Mouse (Mus musculus) cerebellum, adult 9-10 months (tissue): ENCODE data around the gene Nudt14.

Experiments used
- DNase-seq: peaks from one replicate; pipeline ENCODE4 v3.0.0; 2022

Nudt14 gene

DNA sequence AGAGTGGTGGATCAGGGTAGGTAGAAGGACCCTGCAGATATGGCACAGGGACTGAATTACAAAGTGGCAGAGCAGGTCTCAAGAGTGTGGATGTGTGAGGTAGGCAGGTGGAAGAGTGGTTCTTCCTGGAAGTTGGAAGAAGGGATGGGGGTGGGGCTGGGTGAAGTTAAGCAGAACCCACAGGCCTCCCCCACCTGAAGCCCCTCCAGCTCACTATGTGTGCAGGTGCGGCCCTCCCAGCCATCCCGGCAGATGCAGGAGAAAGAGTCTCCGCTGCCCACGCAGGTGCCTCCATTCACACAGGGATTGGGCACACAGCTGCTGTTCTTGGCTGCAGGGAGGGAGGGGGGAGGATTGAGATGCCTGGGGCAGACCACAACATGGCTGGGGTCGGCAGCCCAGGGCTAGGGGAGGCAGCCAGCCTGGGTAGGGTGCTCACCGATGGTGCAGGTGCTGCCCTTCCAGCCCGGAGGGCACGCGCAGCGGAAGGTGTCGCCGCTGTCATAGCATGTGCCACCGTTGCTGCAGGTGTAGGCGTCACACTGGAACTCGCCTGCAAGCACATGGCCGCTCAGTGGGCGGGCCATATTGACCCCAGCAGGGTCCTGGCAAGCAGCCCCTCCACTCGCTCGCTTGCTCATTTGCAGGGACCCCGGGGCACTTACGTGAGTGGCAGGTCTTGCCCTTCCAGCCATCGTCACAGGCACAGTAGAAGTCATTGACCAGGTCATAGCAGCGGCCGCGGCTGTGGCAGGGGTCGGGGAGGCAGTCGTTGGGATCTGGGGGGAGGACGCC, 28.8 kb downstream of the Nudt14 start:
- peak; percentile 44 for DNase-seq

DNA sequence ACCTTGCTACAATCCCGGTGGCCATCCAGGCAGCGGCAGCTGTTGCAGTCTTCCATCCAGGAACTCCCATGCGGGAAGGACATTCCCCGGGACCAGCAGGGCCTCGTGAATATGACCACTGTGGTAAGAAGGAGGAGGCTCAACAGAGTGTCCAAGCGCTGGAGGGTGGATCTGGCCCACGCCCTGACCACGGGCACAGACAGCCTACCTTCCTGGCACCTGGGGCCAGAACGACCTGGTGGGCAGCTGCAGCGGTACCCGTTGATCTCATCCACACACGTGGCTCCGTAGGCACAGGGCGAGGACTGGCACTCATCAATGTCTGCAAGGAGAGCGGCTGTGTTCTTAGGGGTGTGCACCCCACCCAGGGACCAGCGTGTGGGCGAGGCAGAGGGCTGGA, 30.2 kb downstream of the Nudt14 start:
- DNase-seq: no peak

DNA sequence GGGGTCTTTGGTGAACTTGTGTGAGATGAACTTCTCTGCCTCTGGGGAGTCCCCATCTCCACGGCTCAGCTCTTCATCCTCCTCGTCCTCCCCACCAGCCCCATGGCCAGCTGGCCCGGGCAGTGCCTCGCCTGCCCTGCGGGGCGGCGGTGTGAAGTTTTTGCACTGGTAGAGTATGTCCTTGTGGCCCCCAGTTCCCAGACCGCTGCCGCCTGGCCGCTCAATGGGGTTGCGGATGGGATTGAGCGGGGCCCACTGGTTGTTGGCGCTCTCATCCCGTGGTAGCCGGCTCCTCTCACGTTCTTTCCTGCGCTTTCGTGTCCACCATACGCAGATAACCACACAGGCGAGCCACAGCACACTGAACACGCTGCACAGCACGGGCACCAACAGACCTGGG, 32.9 kb downstream of the Nudt14 start:
- no peak for DNase-seq

DNA sequence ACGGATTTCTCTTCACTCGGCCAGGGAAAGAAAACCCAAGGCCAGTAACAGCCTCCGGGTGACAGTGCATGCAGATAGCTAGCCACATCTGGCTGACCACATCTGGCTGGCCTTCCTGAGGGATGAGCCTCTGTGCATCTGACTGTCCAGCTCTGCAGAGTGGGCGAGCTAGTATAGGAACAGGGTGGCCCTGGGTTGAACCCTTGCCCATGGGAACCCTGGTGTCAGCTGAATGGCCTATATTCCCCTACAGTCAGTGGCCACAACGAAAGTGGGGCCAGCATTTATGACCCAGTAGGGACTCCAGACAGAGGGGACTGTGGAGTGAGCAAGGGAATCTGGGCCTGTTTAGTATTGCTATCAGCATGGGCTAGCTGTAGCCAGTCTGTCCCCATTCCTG, 36.9 kb downstream of the Nudt14 start:
- no peak for DNase-seq

DNA sequence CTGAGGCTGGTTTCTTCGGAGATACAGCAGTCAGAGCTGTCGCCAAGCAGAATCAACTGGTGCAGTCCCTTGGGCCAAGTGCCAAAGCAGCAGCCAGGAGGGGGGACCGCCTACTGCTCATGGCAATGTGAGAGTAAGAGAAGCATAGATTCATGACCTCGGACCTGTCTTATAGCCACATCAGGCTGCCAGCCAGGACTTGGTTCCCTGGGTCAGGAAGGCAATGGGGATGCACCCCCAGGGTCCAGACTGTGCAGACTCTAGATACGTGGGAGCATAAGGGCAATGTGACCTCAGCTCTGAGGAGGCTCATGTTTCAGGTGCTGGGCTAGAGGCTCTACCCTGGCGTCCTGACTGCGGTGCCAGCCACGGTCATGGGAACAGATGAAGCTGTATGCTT, 38.0 kb downstream of the Nudt14 start:
- no peak for DNase-seq

DNA sequence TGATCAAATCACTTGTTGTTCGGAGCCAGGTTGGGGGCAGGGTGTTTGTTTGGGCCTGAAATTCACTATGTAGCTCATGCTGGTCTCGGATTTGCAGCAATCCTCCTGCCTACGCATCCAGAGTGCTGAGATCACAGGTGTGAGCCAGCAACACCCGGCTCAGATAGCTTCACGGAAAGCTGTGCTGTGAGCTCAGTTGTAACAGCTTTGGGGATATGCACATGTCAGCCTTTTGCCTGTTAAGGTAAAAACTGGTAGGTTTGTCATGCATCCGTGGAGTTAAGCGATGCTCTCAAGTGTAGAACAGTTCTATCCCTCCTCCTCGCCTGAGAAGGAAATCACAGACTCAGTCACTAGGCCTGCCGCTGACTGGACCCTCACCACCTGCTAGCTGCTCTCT, 41.3 kb downstream of the Nudt14 start:
- DNase-seq: no peak

DNA sequence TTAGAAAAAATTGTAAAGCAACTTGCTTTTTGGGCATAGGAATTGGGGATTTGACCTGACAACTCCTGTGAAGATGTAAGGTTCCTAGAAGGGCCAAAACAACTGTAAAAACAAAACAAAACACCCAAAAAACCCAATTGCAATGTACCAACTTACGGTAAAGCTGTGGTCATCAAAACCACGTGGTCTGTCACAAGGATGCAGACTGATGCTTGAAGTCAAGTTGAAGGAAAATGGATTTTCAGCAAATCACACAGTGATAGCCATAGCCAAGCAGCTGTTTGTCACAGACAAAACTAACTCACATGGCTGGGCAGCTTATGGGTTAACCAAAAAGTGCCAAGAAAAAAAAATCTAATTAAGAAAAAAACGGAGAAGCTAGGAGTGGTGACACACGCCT, 43.0 kb downstream of the Nudt14 start:
- DNase-seq: no peak

DNA sequence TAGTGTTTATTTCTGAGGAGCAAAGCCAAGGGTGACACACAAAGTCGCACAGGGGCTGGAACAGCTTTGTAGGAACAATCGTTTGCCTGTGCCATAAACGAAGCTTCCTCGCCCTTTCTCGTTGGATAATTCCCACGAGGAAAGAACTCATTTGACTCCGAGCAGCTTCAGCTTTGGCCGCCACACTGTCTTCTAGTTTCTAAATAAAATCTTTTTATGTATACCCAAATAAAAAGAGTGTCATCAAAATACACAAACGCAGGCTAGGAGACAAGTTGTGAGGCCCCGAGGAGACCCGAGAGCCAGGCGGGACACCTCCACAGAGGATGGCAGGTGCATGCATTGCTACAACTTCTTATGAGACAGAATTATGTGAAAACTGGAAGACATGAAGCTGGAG, 43.6 kb downstream of the Nudt14 start:
- DNase-seq: no peak

DNA sequence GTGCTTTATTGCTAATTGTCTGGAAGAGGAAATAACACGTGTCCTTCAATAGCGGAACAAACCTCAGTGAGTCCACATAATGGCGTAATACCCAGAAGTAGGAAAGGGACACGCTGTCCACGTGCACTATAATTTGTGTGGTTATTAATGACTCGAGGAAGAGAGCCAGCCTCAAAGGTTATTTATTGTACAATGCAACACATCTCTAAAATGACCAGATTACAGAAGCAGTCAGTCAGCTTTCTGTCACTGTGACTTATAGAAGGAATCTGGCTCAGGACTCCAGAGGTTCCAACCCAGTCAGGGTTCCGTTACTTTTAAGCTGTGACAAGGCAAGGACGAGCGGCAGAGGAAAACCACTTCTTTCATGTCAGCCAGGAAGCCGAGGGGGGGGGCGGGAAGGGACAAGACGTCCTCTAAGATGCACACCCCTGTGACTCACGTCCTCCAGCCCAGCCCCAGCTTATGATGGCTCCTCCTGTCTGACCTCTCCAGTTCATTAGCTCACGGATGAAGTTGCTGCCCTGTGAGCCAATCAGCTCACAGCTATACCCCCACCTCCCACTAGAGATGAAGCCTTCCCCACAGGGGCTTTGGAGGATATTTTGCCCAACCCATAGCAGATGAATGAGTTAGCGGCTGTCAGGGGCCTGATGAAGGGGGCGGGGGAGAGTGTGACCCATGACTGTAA, 44.3 kb downstream of the Nudt14 start:
- no peak for DNase-seq

DNA sequence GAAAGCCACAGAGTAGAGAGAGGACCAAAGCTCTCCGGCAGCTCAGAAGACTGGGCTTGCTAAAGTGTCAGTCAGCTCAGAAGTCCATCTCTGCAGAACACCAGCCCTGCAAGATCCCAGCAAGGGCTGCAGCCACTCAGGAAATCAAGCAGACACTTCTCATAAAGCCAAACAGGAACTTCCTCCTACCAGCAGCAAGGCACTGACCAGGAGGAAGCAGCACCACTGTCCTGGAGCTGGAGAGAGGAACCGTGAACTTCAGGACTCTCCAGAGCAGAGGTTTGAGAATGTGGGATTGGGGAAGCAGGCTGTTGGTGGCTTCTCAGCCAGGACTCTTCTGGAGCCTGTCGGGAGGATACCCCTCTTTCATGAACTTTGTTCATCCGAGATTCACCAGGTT, 47.0 kb downstream of the Nudt14 start:
- no peak for DNase-seq

DNA sequence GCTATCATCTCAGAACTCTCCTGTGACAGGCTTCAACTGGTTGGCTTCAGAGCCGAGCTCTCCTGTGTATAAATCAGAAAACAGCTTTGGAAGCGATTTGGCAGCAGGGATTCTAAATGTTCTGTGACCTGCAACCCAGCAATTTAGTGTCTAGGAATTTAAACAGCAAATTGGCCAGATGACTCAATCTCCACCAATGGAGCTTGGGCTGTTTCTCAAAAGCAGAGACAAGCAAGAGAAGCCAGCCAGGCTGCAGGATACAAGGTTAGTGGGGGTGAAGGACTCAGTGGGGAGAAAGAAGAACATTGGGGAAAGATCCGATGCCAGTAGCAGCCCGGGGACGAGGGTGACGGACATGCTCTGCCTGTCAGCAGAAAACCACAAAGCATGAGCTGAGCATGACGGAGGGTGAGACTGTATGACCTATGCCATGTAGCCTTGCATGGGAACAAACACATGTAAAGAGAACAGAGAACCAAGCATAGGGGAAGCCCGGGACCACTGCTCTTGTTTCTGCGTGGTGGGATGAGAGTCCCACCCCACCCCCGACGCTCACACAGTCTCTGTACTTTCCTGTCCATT, 47.5 kb downstream of the Nudt14 start:
- DNase-seq: no peak

DNA sequence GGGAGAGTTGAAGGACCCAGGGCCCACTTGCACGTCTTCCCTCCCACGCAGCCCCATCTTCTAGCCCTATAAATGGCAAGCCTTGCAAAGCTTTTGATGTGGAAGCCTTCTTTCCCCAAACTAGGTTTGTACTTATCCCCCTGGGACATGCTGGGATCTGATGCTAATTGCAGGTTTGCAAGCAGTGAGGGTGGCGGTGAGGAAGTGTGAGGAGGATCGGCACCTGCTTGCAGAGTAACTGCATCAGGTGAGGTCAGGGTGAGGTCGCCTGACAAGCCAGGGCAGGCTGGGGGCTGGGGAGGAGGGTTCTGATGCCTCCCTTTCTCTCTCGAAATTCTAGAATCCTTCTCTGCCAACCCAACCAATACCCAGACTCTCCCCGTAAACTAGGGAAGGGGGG, 56.5 kb downstream of the Nudt14 start:
- no peak for DNase-seq
